In the genomic region with DNA sequence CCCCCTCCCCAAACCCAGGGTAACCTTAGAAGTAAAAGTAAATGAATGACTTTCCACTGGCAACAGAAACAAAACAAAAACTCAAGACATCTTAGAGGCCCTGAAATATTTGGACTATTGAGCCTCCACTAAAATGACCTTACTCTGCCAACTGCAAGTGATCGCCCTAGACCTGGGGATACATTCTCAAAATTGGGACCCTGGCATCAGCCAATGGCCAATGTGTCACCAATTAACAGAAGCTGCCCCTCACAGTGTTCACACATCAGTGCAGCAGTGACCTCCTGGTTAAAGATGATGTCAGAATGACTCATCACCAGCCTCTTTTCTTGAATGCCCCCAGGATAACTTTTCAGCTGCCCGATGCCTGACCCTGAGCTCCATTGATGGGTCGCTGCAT, we compare ENCODE assay signal across 34 mouse cellular contexts. TPM values are rescaled to one million over a fixed set of nuclear protein-coding genes. Genes with fewer than 3 reads are reported as not detected.
DNase-seq lines count a peak whose midpoint lies in the region; ATAC-seq lines count a peak whose summit lies in the region.
"Had no signal": no experiment of that assay in that cellular context is flagged by ENCODE, and none has a peak within 500 bp of the region (broad histone marks: within the 10 kb centered on the region; RNA-seq: fewer than 3 reads in every experiment).

No protein-coding gene starts in this region.

- no peak for ATAC-seq in kidney, embryonic 16.5 days (ENCODE audit: low FRiP score, low TSS enrichment)
- ATAC-seq in midbrain, embryonic 14.5 days (ENCODE audit: low FRiP score, low TSS enrichment) = 0 out of 2 replicates have a peak, but pooled peaks have one; percentile 32
- ATAC-seq in midbrain, embryonic 15.5 days (replicated peaks) = no peak
- ATAC-seq in neural tube, embryonic 15.5 days (ENCODE audit: low FRiP score) = no peak
- ATAC-seq: forebrain, embryonic 13.5 days; forebrain, embryonic 16.5 days had no signal

- no peak overlapping the region for H3K4me3 ChIP-seq in kidney, embryonic 16.5 days (ENCODE audit: low read length)
- no peak overlapping the region for H3K4me3 ChIP-seq in midbrain, embryonic 14.5 days (replicated peaks; ENCODE audit: low read depth, low read length)
- no peak overlapping the region for H3K4me3 ChIP-seq in midbrain, embryonic 15.5 days
- no peak overlapping the region for H3K4me3 ChIP-seq in neural tube, embryonic 15.5 days (replicated peaks)
- H3K4me3 ChIP-seq: forebrain, embryonic 10.5 days; forebrain, embryonic 13.5 days; hindbrain, embryonic 12.5 days; hindbrain, embryonic 15.5 days had no signal

- H3K4me1 ChIP-seq in kidney, embryonic 16.5 days (ENCODE audit: insufficient read depth, low read length) = no peaks in the 10 kb centered on the region
- no peaks in the 10 kb centered on the region for H3K4me1 ChIP-seq in midbrain, embryonic 14.5 days (ENCODE audit: control insufficient read depth, insufficient read depth, low read length)
- H3K4me1 ChIP-seq in midbrain, embryonic 15.5 days = no peaks in the 10 kb centered on the region
- H3K4me1 ChIP-seq in neural tube, embryonic 15.5 days = no peaks in the 10 kb centered on the region
- H3K4me1 ChIP-seq: forebrain, embryonic 10.5 days; forebrain, embryonic 13.5 days; hindbrain, embryonic 12.5 days; hindbrain, embryonic 15.5 days had no signal

- H3K9ac ChIP-seq in kidney, embryonic 16.5 days (replicated peaks; ENCODE audit: low read length) = no peak overlapping the region
- no peak overlapping the region for H3K9ac ChIP-seq in midbrain, embryonic 14.5 days (replicated peaks; ENCODE audit: low read length)
- H3K9ac ChIP-seq in midbrain, embryonic 15.5 days = no peak overlapping the region
- H3K9ac ChIP-seq in neural tube, embryonic 15.5 days (replicated peaks) = no peak overlapping the region
- H3K9ac ChIP-seq: forebrain, embryonic 13.5 days; hindbrain, embryonic 12.5 days; hindbrain, embryonic 15.5 days had no signal

- peaks cover 4% of the 10 kb centered on the region; the same call in 1 of the 2 replicates for H3K9me3 ChIP-seq in kidney, embryonic 16.5 days (ENCODE audit: low read length)
- H3K9me3 ChIP-seq in midbrain, embryonic 14.5 days (ENCODE audit: control insufficient read depth, low read length) = 0 out of 2 replicates have a peak, but pooled peaks cover 3% of the 10 kb centered on the region
- H3K9me3 ChIP-seq in midbrain, embryonic 15.5 days = no peaks in the 10 kb centered on the region
- H3K9me3 ChIP-seq in neural tube, embryonic 15.5 days (replicated peaks) = no peaks in the 10 kb centered on the region
- H3K9me3 ChIP-seq: forebrain, embryonic 10.5 days; forebrain, embryonic 13.5 days; G1E; hindbrain, embryonic 12.5 days; hindbrain, embryonic 15.5 days had no signal

- WGBS in kidney, embryonic 16.5 days = 86% methylated on average over 3 of the region's 3 CpGs
- 93% methylated on average over 3 of the region's 3 CpGs for WGBS in midbrain, embryonic 14.5 days
- WGBS in midbrain, embryonic 15.5 days = 92% methylated on average over 3 of the region's 3 CpGs
- WGBS in neural tube, embryonic 15.5 days = 93% methylated on average over 3 of the region's 3 CpGs

- no peaks in the 10 kb centered on the region for H3K36me3 ChIP-seq in kidney, embryonic 16.5 days (ENCODE audit: insufficient read depth, low read length)
- no peaks in the 10 kb centered on the region for H3K36me3 ChIP-seq in midbrain, embryonic 14.5 days (ENCODE audit: control insufficient read depth, insufficient read depth, low read length)
- H3K36me3 ChIP-seq in midbrain, embryonic 15.5 days (replicated peaks) = no peaks in the 10 kb centered on the region
- no peaks in the 10 kb centered on the region for H3K36me3 ChIP-seq in neural tube, embryonic 15.5 days
- H3K36me3 ChIP-seq: forebrain, embryonic 10.5 days; G1E; hindbrain, embryonic 12.5 days; hindbrain, embryonic 15.5 days had no signal

- DNase-seq in kidney, adult 11 months = peak; percentile 29
- DNase-seq in kidney, adult 9 months = peak; percentile 91
- DNase-seq in kidney, postnatal 14 days = no peak
- no peak for DNase-seq in midbrain, embryonic 14.5 days
- DNase-seq in gastrocnemius, postnatal 25 days = no peak
- DNase-seq: adrenal gland, postnatal 10 days; adrenal gland, postnatal 36 days; B cell, adult 2 months; cerebellum, adult 18-20 months; cerebellum, adult 9-10 months; cerebellum, postnatal 14 days; gastrocnemius, postnatal 10 days; heart, adult 11 months had no signal

- H3K4me2 ChIP-seq in kidney, embryonic 16.5 days (replicated peaks; ENCODE audit: low read depth, low read length) = no peak overlapping the region
- H3K4me2 ChIP-seq in midbrain, embryonic 14.5 days (ENCODE audit: low read length) = no peak overlapping the region
- no peak overlapping the region for H3K4me2 ChIP-seq in midbrain, embryonic 15.5 days
- H3K4me2 ChIP-seq in neural tube, embryonic 15.5 days = no peak overlapping the region
- H3K4me2 ChIP-seq: forebrain, embryonic 13.5 days; heart, embryonic 11.5 days; hindbrain, embryonic 12.5 days; hindbrain, embryonic 15.5 days had no signal

- no peak overlapping the region for H3K27ac ChIP-seq in kidney, embryonic 16.5 days (ENCODE audit: low read length)
- no peak overlapping the region for H3K27ac ChIP-seq in midbrain, embryonic 14.5 days (replicated peaks; ENCODE audit: low read depth, low read length)
- H3K27ac ChIP-seq in midbrain, embryonic 15.5 days = no peak overlapping the region
- no peak overlapping the region for H3K27ac ChIP-seq in neural tube, embryonic 15.5 days (replicated peaks)
- H3K27ac ChIP-seq: forebrain, embryonic 10.5 days; forebrain, embryonic 13.5 days; hindbrain, embryonic 12.5 days; hindbrain, embryonic 15.5 days had no signal

- H3K27me3 ChIP-seq in kidney, embryonic 16.5 days (ENCODE audit: insufficient read depth, low read length) = no peaks in the 10 kb centered on the region
- H3K27me3 ChIP-seq in midbrain, embryonic 14.5 days (ENCODE audit: control insufficient read depth, insufficient read depth, low read length) = no peaks in the 10 kb centered on the region
- no peaks in the 10 kb centered on the region for H3K27me3 ChIP-seq in midbrain, embryonic 15.5 days (replicated peaks)
- no peaks in the 10 kb centered on the region for H3K27me3 ChIP-seq in neural tube, embryonic 15.5 days (replicated peaks)
- H3K27me3 ChIP-seq: CH12.LX; forebrain, embryonic 13.5 days; hindbrain, embryonic 12.5 days; hindbrain, embryonic 15.5 days had no signal

RNA-seq across cellular contexts. Expression of gene Gm6614, which starts 30.7 kb away (rescaled TPM):
- polyA plus RNA-seq in kidney, embryonic 16.5 days (2015; fragmentation: Nextera tagmentation; extraction: Ambion mirVana) = not detected in 2 replicates
- polyA plus RNA-seq in midbrain, embryonic 14.5 days (2014; fragmentation: Nextera tagmentation; extraction: Ambion mirVana) = not detected in 2 replicates
- polyA plus RNA-seq in midbrain, embryonic 15.5 days (2015; fragmentation: Nextera tagmentation; extraction: Ambion mirVana) = not detected in 2 replicates
- total RNA-seq in gastrocnemius, postnatal 25 days (2021) = not detected
- polyA plus RNA-seq in neural tube, embryonic 15.5 days (2015; fragmentation: Nextera tagmentation; extraction: Ambion mirVana) = not detected in 2 replicates
- total RNA-seq: adrenal gland, adult 18-20 months; adrenal gland, postnatal 10 days; adrenal gland, postnatal 36 days; CH12.LX; gastrocnemius, adult 18-20 months; gastrocnemius, postnatal 10 days; gastrocnemius, postnatal 4 days; heart, adult 8-10 months; heart, postnatal 25 days; hematopoietic stem cell, adult 5-6 weeks had no signal
- polyA plus RNA-seq: embryonic facial prominence, embryonic 11.5 days; embryonic facial prominence, embryonic 14.5 days; forebrain, embryonic 10.5 days; forebrain, embryonic 13.5 days; forebrain, embryonic 16.5 days; G1E; heart, embryonic 11.5 days; heart, embryonic 14.5 days; heart, postnatal 0 days; hindbrain, embryonic 12.5 days; hindbrain, embryonic 15.5 days had no signal

Comparison
In these comparisons a context has a peak if more than half of its experiments do, and no peak if none do; other contexts are left out.
1. DNase-seq: peak in kidney, adult 11 months (single experiment) and kidney, adult 9 months (single experiment); none in kidney, postnatal 14 days (single experiment), midbrain, embryonic 14.5 days (single experiment) and gastrocnemius, postnatal 25 days (single experiment).